Mouse (Mus musculus) spleen, adult 2 months (tissue): ENCODE results near the gene Tas1r3.

ENCODE experiments used
- CTCF ChIP-seq: fragments of 200-500 bp; IDR thresholded peaks from 2 replicates; pipeline ENCODE4 v1.5.1; 2011; ENCODE audit warnings: mild to moderate bottlenecking, inconsistent platforms; ENCODE audit not compliant: insufficient read depth, insufficient read length, insufficient replicate concordance; ENCODE audit errors: extremely low read depth
- POLR2A ChIP-seq: fragments of 200-500 bp; IDR thresholded peaks from 2 replicates; pipeline ENCODE4 v1.6.1; 2011; ENCODE audit warnings: low read depth, low read length, inconsistent platforms

- TF ChIP-seq POLR2A (no peak), CTCF (no peak)
Observed at GRCm38 (mm10) chr4:155893212-155893690, 30.1 kb upstream of the Tas1r3 start.
